Mouse (Mus musculus) embryonic fibroblast, embryonic 13.5 days (primary cell): ENCODE measurements around the gene Snx10.

ENCODE experiments used
- CTCF ChIP-seq: IDR thresholded peaks from 2 replicates; pipeline ENCODE4 v1.5.1; 2011; ENCODE audit warnings: mild to moderate bottlenecking, control low read depth, low read length, moderate library complexity, borderline replicate concordance; ENCODE audit not compliant: insufficient read depth
- POLR2A ChIP-seq: IDR thresholded peaks from 2 replicates; pipeline ENCODE4 v1.6.1; 2011; ENCODE audit warnings: low read depth, mild to moderate bottlenecking, control low read depth, low read length, moderate library complexity

GRCm38 (mm10) chr6:51533467-51534200 is 9.9 kb downstream of the Snx10 start:
- TF ChIP-seq POLR2A, result no peak
- no peak for TF ChIP-seq CTCF
